Mouse (Mus musculus) midbrain, embryonic 16.5 days (tissue): ENCODE data around the gene Ldlr. TPM values are rescaled to one million over a fixed set of nuclear protein-coding genes. Genes with fewer than 3 reads are reported as not detected.
"Not testable (repeated sequence)": the region's sequence is repeated elsewhere in the genome, so short reads cannot be mapped to it uniquely, and the experiment has no call there.

ENCODE experiments used
- ATAC-seq: fragments of 200-750 bp; cut with Nextera tagmentation; 2 replicates; pipeline ENCODE4 v1.8.0; 2017; ENCODE audit warnings: moderate TSS enrichment
- H3K27ac ChIP-seq: fragments of 300-500 bp; sonication (generic); 2 replicates; pipeline ENCODE4 v1.5.1; 2014; ENCODE audit warnings: mild to moderate bottlenecking, low read length, mixed read lengths
- H3K27me3 ChIP-seq: fragments of 300-500 bp; sonication (generic); 2 replicates; pipeline ENCODE4 v1.6.1; 2014; ENCODE audit warnings: low read depth, low read length, mixed read lengths; ENCODE audit not compliant: control insufficient read depth, insufficient read depth
- H3K36me3 ChIP-seq: fragments of 300-500 bp; sonication (generic); 2 replicates; pipeline ENCODE4 v1.6.1; 2014; ENCODE audit warnings: mild to moderate bottlenecking, low read length, moderate library complexity, mixed read lengths; ENCODE audit not compliant: control insufficient read depth, insufficient read depth
- H3K4me1 ChIP-seq: fragments of 300-500 bp; sonication (generic); 2 replicates; pipeline ENCODE4 v1.6.1; 2014; ENCODE audit warnings: mild to moderate bottlenecking, low read length, mixed read lengths; ENCODE audit not compliant: control insufficient read depth, insufficient read depth
- H3K4me2 ChIP-seq: fragments of 300-500 bp; sonication (generic); 2 replicates; pipeline ENCODE4 v1.6.1; 2014; ENCODE audit warnings: mild to moderate bottlenecking, low read length, mixed read lengths
- H3K4me3 ChIP-seq: fragments of 300-500 bp; sonication (generic); 2 replicates; pipeline ENCODE4 v1.5.1; 2014; ENCODE audit warnings: low read depth, mild to moderate bottlenecking, low read length, moderate library complexity, mixed read lengths
- H3K9ac ChIP-seq: fragments of 300-500 bp; sonication (generic); 2 replicates; pipeline ENCODE4 v1.6.1; 2014; ENCODE audit warnings: low read depth, low read length, mixed read lengths
- H3K9me3 ChIP-seq: fragments of 300-500 bp; sonication (generic); replicated peaks from 2 replicates; pipeline ENCODE4 v1.6.1; 2014; ENCODE audit warnings: mild to moderate bottlenecking, low read length, mixed read lengths; ENCODE audit not compliant: control insufficient read depth, poor library complexity, severe bottlenecking
- WGBS: fragments of 180-500 bp; shearing (Covaris S2); extraction: QIAGEN DNeasy Blood & Tissue Kit; methylation state at CpG from one replicate; pipeline ENCODE4 v1.1.7; 2014; 5-methylcytosine and 5-hydroxymethylcytosine counted together
- polyA plus RNA-seq: library from polyadenylated mRNA; unstranded; fragments of >200 nt; fragmentation: Nextera tagmentation; extraction: Ambion mirVana; gene quantifications from 2 replicates; pipeline ENCODE4 v1.2.1, GENCODE M21; 2015

Ldlr gene
- polyA plus RNA-seq, 1 experiment from 2014 or later = 17.2 TPM

DNA sequence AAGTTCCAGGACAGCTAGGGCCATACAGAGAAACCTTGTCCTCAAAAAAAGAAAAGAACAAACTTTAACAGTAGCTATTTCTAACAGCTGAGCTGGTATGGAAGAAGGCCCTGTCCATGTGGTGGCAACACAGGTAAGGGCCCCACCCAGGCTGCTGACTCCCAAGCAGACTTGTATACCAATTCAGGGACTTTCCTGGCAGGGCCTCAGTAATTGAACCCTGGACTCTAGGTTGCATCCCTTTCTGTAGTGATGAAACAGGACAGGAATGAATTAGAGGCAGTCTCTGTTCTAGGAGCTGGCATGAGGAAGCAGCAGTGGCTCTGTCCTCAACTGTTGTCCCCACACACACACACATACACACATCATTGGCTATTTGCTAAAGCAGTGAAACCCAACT, 29.2 kb upstream of the Ldlr start:
- H3K4me1 ChIP-seq = no peaks in the 10 kb centered on the region
- no peak overlapping the region for H3K4me3 ChIP-seq
- no peaks in the 10 kb centered on the region for H3K9me3 ChIP-seq
- H3K9ac ChIP-seq = no peak overlapping the region
- no peak overlapping the region for H3K4me2 ChIP-seq
- H3K27me3 ChIP-seq = no peaks in the 10 kb centered on the region
- H3K27ac ChIP-seq = no peak overlapping the region
- peaks cover 22% of the 10 kb centered on the region for H3K36me3 ChIP-seq
- no peak for ATAC-seq

DNA sequence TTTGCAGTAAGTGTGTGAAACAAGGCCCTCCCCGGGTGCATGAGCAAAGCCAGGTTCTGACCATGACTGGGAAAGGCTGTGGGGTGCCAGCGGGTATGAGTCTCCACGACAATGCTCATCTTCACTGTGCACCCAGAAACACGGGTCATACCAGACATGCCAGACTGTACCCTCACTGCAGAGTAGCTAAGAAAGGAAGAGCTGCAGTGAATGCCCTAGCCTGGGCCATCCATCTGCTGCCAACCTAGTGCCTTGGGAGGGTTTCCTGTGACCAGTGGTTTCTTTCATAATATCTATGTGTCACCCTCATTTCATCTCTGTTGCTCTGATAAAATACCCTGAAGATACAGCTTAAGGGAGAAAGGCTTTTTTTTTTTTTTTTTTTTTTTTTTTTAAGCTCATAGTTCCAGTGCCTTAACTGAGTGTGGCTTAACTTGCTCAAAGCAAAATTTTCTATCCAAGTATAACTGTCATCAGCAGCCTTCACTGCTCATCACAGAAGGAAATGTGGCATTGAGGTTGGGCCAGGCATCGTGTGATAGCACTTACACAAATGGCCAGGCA, 28.0 kb upstream of the Ldlr start:
- no peak overlapping the region for H3K4me3 ChIP-seq
- no peaks in the 10 kb centered on the region for H3K27me3 ChIP-seq
- no peaks in the 10 kb centered on the region for H3K4me1 ChIP-seq
- H3K36me3 ChIP-seq = peaks cover 27% of the 10 kb centered on the region
- H3K27ac ChIP-seq = no peak overlapping the region
- no peak overlapping the region for H3K9ac ChIP-seq
- ATAC-seq = no peak
- H3K4me2 ChIP-seq = no peak overlapping the region
- WGBS = 95% methylated on average over 5 of the region's 5 CpGs
- no peaks in the 10 kb centered on the region for H3K9me3 ChIP-seq

- H3K4me1 ChIP-seq = no peaks in the 10 kb centered on the region
- no peaks in the 10 kb centered on the region for H3K9me3 ChIP-seq
- 82% methylated on average over 6 of the region's 6 CpGs for WGBS
- H3K9ac ChIP-seq = no peak overlapping the region
- no peak overlapping the region for H3K27ac ChIP-seq
- peaks cover 41% of the 10 kb centered on the region for H3K36me3 ChIP-seq
- H3K27me3 ChIP-seq = no peaks in the 10 kb centered on the region
- no peak for ATAC-seq
- no peak overlapping the region for H3K4me2 ChIP-seq
- H3K4me3 ChIP-seq = no peak overlapping the region
Measured at GRCm38 (mm10) chr9:21697121-21697520, 26.2 kb upstream of the Ldlr start.

- H3K4me3 ChIP-seq, H3K4me2 ChIP-seq, H3K27me3 ChIP-seq, ATAC-seq, H3K9ac ChIP-seq, H3K4me1 ChIP-seq, H3K27ac ChIP-seq, H3K9me3 ChIP-seq: not testable (repeated sequence)
- peaks cover 49% of the 10 kb centered on the region for H3K36me3 ChIP-seq
- WGBS = 89% methylated on average over 6 of the region's 6 CpGs
Measured at GRCm38 (mm10) chr9:21699280-21699679, 24.0 kb upstream of the Ldlr start.

DNA sequence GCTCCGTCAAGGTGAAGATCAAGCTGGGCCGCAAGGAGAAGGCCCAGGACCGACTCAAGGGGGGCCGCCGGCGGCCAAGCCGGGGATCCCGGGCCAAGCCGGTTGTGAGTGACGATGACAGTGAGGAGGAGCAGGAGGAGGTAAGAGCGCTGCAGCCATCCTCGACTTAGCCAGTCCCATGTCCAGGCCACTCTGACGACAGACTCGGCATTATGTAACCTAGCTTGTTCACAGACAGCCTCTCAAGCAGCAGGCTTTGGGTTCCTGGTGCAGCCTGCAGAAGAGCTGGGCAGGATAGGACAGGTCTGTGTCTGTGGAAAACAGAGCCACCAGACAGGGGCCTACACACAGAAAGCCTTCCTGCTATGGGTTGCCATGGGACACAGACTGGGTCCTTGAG, 22.2 kb upstream of the Ldlr start:
- WGBS = 98% methylated on average over 14 of the region's 14 CpGs
- H3K4me2 ChIP-seq = no peak overlapping the region

DNA sequence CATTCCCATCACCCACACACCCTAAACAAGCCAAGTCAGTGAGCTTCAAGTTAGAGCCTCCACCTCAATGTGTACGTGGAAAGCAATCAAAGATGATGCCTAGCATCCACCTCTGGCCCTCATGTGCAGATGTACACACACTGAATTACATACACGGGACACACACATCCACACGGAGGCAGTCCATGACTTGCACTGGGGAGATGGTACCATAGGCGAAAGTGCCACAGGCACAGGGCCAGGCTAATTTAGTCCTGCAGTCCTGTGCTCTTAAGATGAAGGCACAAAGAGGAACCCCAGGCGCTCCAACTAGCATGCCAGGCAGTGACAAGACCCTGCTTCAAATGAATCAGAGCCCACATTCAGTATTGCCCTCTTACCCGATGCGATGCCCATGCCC, 19.8 kb upstream of the Ldlr start:
- Histone ChIP-seq H3K4me2 (no peak overlapping the region), H3K27me3 (no peaks in the 10 kb centered on the region), H3K9me3 (no peaks in the 10 kb centered on the region), H3K27ac (no peak overlapping the region), H3K9ac (no peak overlapping the region), H3K4me1 (no peaks in the 10 kb centered on the region), H3K36me3 (peaks cover 63% of the 10 kb centered on the region), H3K4me3 (no peak overlapping the region)
- 96% methylated on average over 7 of the region's 7 CpGs for WGBS
- no peak for ATAC-seq

More for the DNA sequence above, 22.2 kb upstream of the Ldlr start:
- Histone ChIP-seq H3K4me1 (no peaks in the 10 kb centered on the region), H3K9me3 (no peaks in the 10 kb centered on the region), H3K9ac (no peak overlapping the region), H3K36me3 (peaks cover 55% of the 10 kb centered on the region), H3K27ac (no peak overlapping the region), H3K4me3 (no peak overlapping the region), H3K27me3 (no peaks in the 10 kb centered on the region)
- no peak for ATAC-seq

- H3K36me3 ChIP-seq = peaks cover 44% of the 10 kb centered on the region
Measured at GRCm38 (mm10) chr9:21706085-21706484, 17.2 kb upstream of the Ldlr start.

GRCm38 (mm10) chr9:21706586-21707265, 16.6 kb upstream of the Ldlr start:
- H3K36me3 ChIP-seq = peaks cover 37% of the 10 kb centered on the region
- H3K4me2 ChIP-seq = no peak overlapping the region
- 94% methylated on average over 8 of the region's 8 CpGs for WGBS
- no peak overlapping the region for H3K9ac ChIP-seq
- H3K9me3 ChIP-seq = no peaks in the 10 kb centered on the region
- H3K4me1 ChIP-seq = no peaks in the 10 kb centered on the region
- peak; percentile 50 for ATAC-seq
- no peak overlapping the region for H3K27ac ChIP-seq
- no peak overlapping the region for H3K4me3 ChIP-seq
- H3K27me3 ChIP-seq = no peaks in the 10 kb centered on the region

More at GRCm38 (mm10) chr9:21706085-21706484, 17.2 kb upstream of the Ldlr start:
- no peak overlapping the region for H3K4me2 ChIP-seq
- H3K27me3 ChIP-seq = no peaks in the 10 kb centered on the region
- 83% methylated on average over 4 of the region's 4 CpGs for WGBS
- no peak overlapping the region for H3K9ac ChIP-seq
- H3K4me1 ChIP-seq = no peaks in the 10 kb centered on the region
- no peaks in the 10 kb centered on the region for H3K9me3 ChIP-seq
- no peak for ATAC-seq
- no peak overlapping the region for H3K27ac ChIP-seq
- no peak overlapping the region for H3K4me3 ChIP-seq

- peaks cover 20% of the 10 kb centered on the region for H3K36me3 ChIP-seq
- H3K9me3 ChIP-seq = no peaks in the 10 kb centered on the region
- 94% methylated on average over 3 of the region's 3 CpGs for WGBS
Measured at GRCm38 (mm10) chr9:21709340-21709739, 13.9 kb upstream of the Ldlr start.

More at GRCm38 (mm10) chr9:21709340-21709739, 13.9 kb upstream of the Ldlr start:
- Histone ChIP-seq H3K4me1 (no peaks in the 10 kb centered on the region), H3K9ac (no peak overlapping the region), H3K4me2 (no peak overlapping the region), H3K27ac (no peak overlapping the region), H3K27me3 (no peaks in the 10 kb centered on the region), H3K4me3 (no peak overlapping the region)
- no peak for ATAC-seq
